Mouse (Mus musculus) MEL (cell line): ENCODE data around the gene Chrna1. TPM values are rescaled to one million over a fixed set of nuclear protein-coding genes. Genes with fewer than 3 reads are reported as not detected.

Experiments
- DNase-seq: peaks from one replicate; pipeline ENCODE4 v3.0.0; 2011; ENCODE audit warnings: low read depth, low spot score
- H3K27ac ChIP-seq: 2 replicates; pipeline ENCODE4 v1.5.1; 2012; ENCODE audit warnings: low read depth, mild to moderate bottlenecking, control low read depth, low read length, moderate library complexity; ENCODE audit not compliant: control insufficient read depth
- H3K27me3 ChIP-seq, 2 experiments: fragments of 150-350 bp in 1 of 2; sonication (generic) in 1 of 2; 2 replicates each; pipeline ENCODE4 v1.6.1; 2012; ENCODE audit warnings: low read length in 2 of 2, mild to moderate bottlenecking in 2 of 2, improper control_type of control experiment in 1 of 2, moderate library complexity in 1 of 2; ENCODE audit not compliant: insufficient read depth in 2 of 2, control insufficient read depth in 1 of 2
- H3K36me3 ChIP-seq, 2 experiments: 2 replicates each; pipeline ENCODE4 v1.6.1; 2012 to 2014; ENCODE audit warnings: low read length in 2 of 2, improper control_type of control experiment in 1 of 2, inconsistent platforms in 1 of 2, mild to moderate bottlenecking in 1 of 2; ENCODE audit not compliant: insufficient read depth in 2 of 2, control insufficient read depth in 1 of 2
- H3K4me1 ChIP-seq, 2 experiments: fragments of 150-350 bp in 1 of 2; sonication (generic) in 1 of 2; 2 replicates each; pipeline ENCODE4 v1.6.1; 2012; ENCODE audit warnings: low read length in 2 of 2, improper control_type of control experiment in 1 of 2, mild to moderate bottlenecking in 1 of 2; ENCODE audit not compliant: insufficient read depth in 2 of 2, control insufficient read depth in 1 of 2
- H3K4me3 ChIP-seq, 2 experiments: fragments of 150-350 bp in 1 of 2; sonication (generic) in 1 of 2; 2 replicates each; pipeline ENCODE4 v1.5.1; 2012; ENCODE audit warnings: low read depth in 2 of 2, low read length in 2 of 2, mild to moderate bottlenecking in 2 of 2, moderate library complexity in 2 of 2, control low read depth in 1 of 2, improper control_type of control experiment in 1 of 2; ENCODE audit not compliant: control insufficient read depth in 1 of 2, insufficient read depth in 1 of 2
- H3K79me2 ChIP-seq: 2 replicates; pipeline ENCODE4 v1.6.1; 2012; ENCODE audit warnings: mild to moderate bottlenecking, low read length, moderate library complexity; ENCODE audit not compliant: control insufficient read depth, poor library complexity, insufficient read depth
- H3K9ac ChIP-seq: 2 replicates; pipeline ENCODE4 v1.6.1; 2012; ENCODE audit warnings: low read depth, mild to moderate bottlenecking, control low read depth, low read length, moderate library complexity; ENCODE audit not compliant: control insufficient read depth, poor library complexity, severe bottlenecking
- H3K9me3 ChIP-seq: fragments of 150-350 bp; sonication (generic); replicated peaks from 2 replicates; pipeline ENCODE4 v1.6.1; 2012; ENCODE audit warnings: mild to moderate bottlenecking, low read length, improper control_type of control experiment, moderate library complexity; ENCODE audit not compliant: insufficient read depth
- BHLHE40 ChIP-seq: IDR thresholded peaks from 2 replicates; pipeline ENCODE4 v1.6.1; 2012; ENCODE audit warnings: low read depth, mild to moderate bottlenecking, inconsistent platforms, low read length, improper control_type of control experiment, borderline replicate concordance
- CHD1 ChIP-seq: IDR thresholded peaks from 2 replicates; pipeline ENCODE4 v1.6.1; 2012; ENCODE audit warnings: low read depth, mild to moderate bottlenecking, inconsistent platforms, low read length, improper control_type of control experiment
- E2F4 ChIP-seq: IDR thresholded peaks from 2 replicates; pipeline ENCODE4 v1.6.1; 2011; ENCODE audit warnings: low read depth, low read length, improper control_type of control experiment, borderline replicate concordance
- ETS1 ChIP-seq: IDR thresholded peaks from 2 replicates; pipeline ENCODE4 v1.6.1; 2012; ENCODE audit warnings: low read depth, mild to moderate bottlenecking, inconsistent platforms, low read length, improper control_type of control experiment, moderate library complexity
- GABPA ChIP-seq: IDR thresholded peaks from 2 replicates; pipeline ENCODE4 v1.6.1; 2012; ENCODE audit warnings: low read depth, mild to moderate bottlenecking, inconsistent platforms, low read length, improper control_type of control experiment, moderate library complexity
- HCFC1 ChIP-seq: IDR thresholded peaks from 2 replicates; pipeline ENCODE4 v1.6.1; 2012; ENCODE audit warnings: low read depth, mild to moderate bottlenecking, inconsistent platforms, low read length, improper control_type of control experiment, moderate library complexity
- MAFK ChIP-seq: IDR thresholded peaks from 2 replicates; pipeline ENCODE4 v1.6.1; 2011; ENCODE audit warnings: low read depth, mild to moderate bottlenecking, low read length, improper control_type of control experiment, borderline replicate concordance
- MEF2A ChIP-seq: IDR thresholded peaks from 2 replicates; pipeline ENCODE4 v1.6.1; 2014; ENCODE audit warnings: low read depth, mild to moderate bottlenecking, inconsistent platforms, low read length, improper control_type of control experiment; ENCODE audit not compliant: poor library complexity, insufficient replicate concordance, severe bottlenecking; ENCODE audit errors: extremely low read depth
- MXI1 ChIP-seq: IDR thresholded peaks from 2 replicates; pipeline ENCODE4 v1.6.1; 2011; ENCODE audit warnings: mild to moderate bottlenecking, low read depth, low read length, improper control_type of control experiment
- MYB ChIP-seq: IDR thresholded peaks from 2 replicates; pipeline ENCODE4 v1.6.1; 2011; ENCODE audit warnings: mild to moderate bottlenecking, low read depth, low read length, improper control_type of control experiment
- NELFE ChIP-seq: IDR thresholded peaks from 2 replicates; pipeline ENCODE4 v1.6.1; 2011; ENCODE audit warnings: low read depth, low read length, improper control_type of control experiment
- POLR2AphosphoS2 ChIP-seq: IDR thresholded peaks from 2 replicates; pipeline ENCODE4 v1.6.1; 2011; ENCODE audit warnings: low read length, improper control_type of control experiment
- RCOR1 ChIP-seq: IDR thresholded peaks from 2 replicates; pipeline ENCODE4 v1.6.1; 2012; ENCODE audit warnings: low read depth, mild to moderate bottlenecking, inconsistent platforms, low read length, improper control_type of control experiment
- TAL1 ChIP-seq: IDR thresholded peaks from 2 replicates; pipeline ENCODE4 v1.6.1; 2012; ENCODE audit warnings: mild to moderate bottlenecking, inconsistent platforms, low read length, moderate library complexity, mixed read lengths
- USF1 ChIP-seq: IDR thresholded peaks from 2 replicates; pipeline ENCODE4 v1.6.1; 2014; ENCODE audit warnings: low read depth, mild to moderate bottlenecking, inconsistent platforms, low read length, improper control_type of control experiment, moderate library complexity
- USF2 ChIP-seq, 2 experiments: IDR thresholded peaks; 2 replicates each; pipeline ENCODE4 v1.6.1; 2011 to 2012; ENCODE audit warnings: improper control_type of control experiment in 2 of 2, low read length in 2 of 2, borderline replicate concordance in 1 of 2, inconsistent platforms in 1 of 2, low read depth in 1 of 2, mild to moderate bottlenecking in 1 of 2; ENCODE audit not compliant: insufficient read depth in 1 of 2
- ZC3H11A ChIP-seq: IDR thresholded peaks from 2 replicates; pipeline ENCODE4 v1.6.1; 2012; ENCODE audit warnings: low read depth, mild to moderate bottlenecking, inconsistent platforms, low read length, improper control_type of control experiment
- ZMIZ1 ChIP-seq: IDR thresholded peaks from 2 replicates; pipeline ENCODE4 v1.6.1; 2012; ENCODE audit warnings: low read depth, mild to moderate bottlenecking, inconsistent platforms, low read length, improper control_type of control experiment, moderate library complexity
- ZNF384 ChIP-seq: IDR thresholded peaks from 2 replicates; pipeline ENCODE4 v1.6.1; 2012; ENCODE audit warnings: low read depth, mild to moderate bottlenecking, inconsistent platforms, low read length, improper control_type of control experiment
- polyA plus RNA-seq, 2 experiments: library from polyadenylated mRNA; stranded (reverse) in 1 of 2; unstranded in 1 of 2; fragments of >175 nt in 1 of 2; fragments of >200 nt in 1 of 2; gene quantifications; 2 replicates each; pipeline versions ENCODE4 v1.2.1 to v1.2.4; 2012; ENCODE audit warnings: low replicate concordance in 2 of 2, low read depth in 1 of 2; ENCODE audit not compliant: insufficient read length in 2 of 2, insufficient read depth in 1 of 2, missing spikeins in 1 of 2
- total RNA-seq: library from RNA; depleted of rRNA; stranded (reverse); fragments of 300-350 nt; gene quantifications from 2 replicates; pipeline ENCODE4 v1.2.3, GENCODE M21; 2012

Gene Chrna1
- total and polyA plus RNA-seq, 3 experiments, result 0.12 TPM; not detected in 2

- Histone ChIP-seq H3K27me3 (no peaks in the 10 kb centered on the region), H3K79me2 (no peaks in the 10 kb centered on the region)
- TF ChIP-seq RCOR1 (no peak), MXI1 (no peak), MAFK (no peak), MEF2A (no peak), TAL1 (no peak), CHD1 (no peak), USF2 (IDR thresholded peaks at IDR 0.05; ENCODE audit: borderline replicate concordance in 1 of 2, insufficient read depth in 1 of 2, low read depth in 1 of 2, low read length in 2 of 2) (no peak), MYB (no peak), ETS1 (no peak), NELFE (no peak), HCFC1 (no peak), BHLHE40 (no peak), ZNF384 (no peak), GABPA (no peak), ZMIZ1 (no peak), E2F4 (no peak), POLR2AphosphoS2 (no peak)
- TF ChIP-seq, all 39 proteins: peak for 0
- Histone ChIP-seq H3K27ac (no peak overlapping the region), H3K9me3 (no peaks in the 10 kb centered on the region), H3K4me3 (no peak overlapping the region), H3K9ac (no peak overlapping the region), H3K36me3 (peaks cover 0 to 3% of the 10 kb centered on the region in 2 experiments; a peak in 1 of 4 replicates), H3K4me1 (peaks cover 0 to 7% of the 10 kb centered on the region in 2 experiments; a peak in 3 of 4 replicates)
- DNase-seq, result no peak
These were observed 16.4 kb downstream of the Chrna1 start for GRCm38 (mm10) chr2:73563690-73564089.

GRCm38 (mm10) chr2:73562656-73563055, 17.5 kb downstream of the Chrna1 start:
- H3K27me3 ChIP-seq, result no peaks in the 10 kb centered on the region
- TF ChIP-seq USF1 (0 out of 2 replicates have a peak, but pooled peaks have one; percentile 12), ZC3H11A (no peak)
- no peaks in the 10 kb centered on the region for H3K9me3 ChIP-seq
- H3K79me2 ChIP-seq, result no peaks in the 10 kb centered on the region
- no peak overlapping the region for H3K9ac ChIP-seq
- no peak overlapping the region for H3K4me3 ChIP-seq
- peaks cover 0 to 7% of the 10 kb centered on the region in 2 experiments; a peak in 3 of 4 replicates for H3K4me1 ChIP-seq
- no peak for DNase-seq
- no peak overlapping the region for H3K27ac ChIP-seq
- peaks cover 0 to 3% of the 10 kb centered on the region in 2 experiments; a peak in 1 of 4 replicates for H3K36me3 ChIP-seq
